Mouse (Mus musculus) stomach, postnatal 0 days (tissue): ENCODE data around the gene Ppp1r27.
"Not testable (repeated sequence)": the region's sequence is repeated elsewhere in the genome, so short reads cannot be mapped to it uniquely, and the experiment has no call there.

Experiments
- CTCF ChIP-seq: IDR thresholded peaks from 2 replicates; pipeline ENCODE4 v1.5.1; 2016; ENCODE audit warnings: antibody characterized with exemption, low read depth, mild to moderate bottlenecking, moderate library complexity
- EP300 ChIP-seq: optimal IDR thresholded peaks from 2 replicates; pipeline ENCODE3; 2016; ENCODE audit warnings: antibody characterized with exemption

- not testable (repeated sequence) for TF ChIP-seq CTCF, EP300
These were observed 32.0 kb upstream of the Ppp1r27 start for GRCm38 (mm10) chr11:120582982-120583293.
